Mouse (Mus musculus) splenic B cell, adult 2 months (primary cell): Measurements from ENCODE around the gene 4931406P16Rik.

Experiments
- DNase-seq: peaks from one replicate; pipeline ENCODE4 v3.0.0-alpha.2; 2011; ENCODE audit warnings: low read depth, low spot score
- H3K27me3 ChIP-seq: 2 replicates; pipeline ENCODE4 v1.6.1; 2012; ENCODE audit warnings: mild to moderate bottlenecking, low read length, moderate library complexity, mixed read lengths; ENCODE audit not compliant: control insufficient read depth, poor library complexity, insufficient read depth, severe bottlenecking
- H3K36me3 ChIP-seq: 2 replicates; pipeline ENCODE4 v1.6.1; 2012; ENCODE audit warnings: mild to moderate bottlenecking, low read length, moderate library complexity, mixed read lengths; ENCODE audit not compliant: control insufficient read depth, poor library complexity, insufficient read depth, severe bottlenecking

The 4931406P16Rik gene

DNA sequence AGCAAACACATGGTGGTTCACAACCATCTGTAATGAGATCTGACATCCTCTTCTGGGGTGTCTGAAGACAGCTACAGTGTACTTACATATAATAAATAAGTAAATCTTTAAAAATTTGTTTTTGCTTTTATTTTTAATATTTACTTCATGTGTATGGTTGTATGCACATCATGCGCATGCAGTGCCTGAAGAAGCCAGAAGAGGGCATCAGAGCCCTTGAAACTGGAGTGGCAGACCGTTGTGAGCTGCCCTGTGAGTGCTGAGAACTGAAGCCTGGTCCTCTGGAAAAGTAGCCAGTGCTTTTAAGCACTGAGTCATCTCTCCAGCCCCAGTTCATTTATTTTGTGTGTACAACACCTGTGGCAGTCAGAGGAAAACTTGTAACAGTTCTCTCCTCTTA, 10.7 kb upstream of the 4931406P16Rik start:
- DNase-seq, result no peak
- Histone ChIP-seq H3K27me3 (no peaks in the 10 kb centered on the region), H3K36me3 (no peaks in the 10 kb centered on the region)

GRCm38 (mm10) chr7:34323351-34323750, 10.0 kb upstream of the 4931406P16Rik start:
- DNase-seq, result no peak
- Histone ChIP-seq H3K36me3 (no peaks in the 10 kb centered on the region), H3K27me3 (no peaks in the 10 kb centered on the region)

GRCm38 (mm10) chr7:34321958-34322357, 8.6 kb upstream of the 4931406P16Rik start:
- Histone ChIP-seq H3K27me3 (no peaks in the 10 kb centered on the region), H3K36me3 (no peaks in the 10 kb centered on the region)
- no peak for DNase-seq

- DNase-seq, result no peak
- no peaks in the 10 kb centered on the region for H3K36me3 ChIP-seq
- no peaks in the 10 kb centered on the region for H3K27me3 ChIP-seq
Observed at GRCm38 (mm10) chr7:34321119-34321518, 7.8 kb upstream of the 4931406P16Rik start.

DNA sequence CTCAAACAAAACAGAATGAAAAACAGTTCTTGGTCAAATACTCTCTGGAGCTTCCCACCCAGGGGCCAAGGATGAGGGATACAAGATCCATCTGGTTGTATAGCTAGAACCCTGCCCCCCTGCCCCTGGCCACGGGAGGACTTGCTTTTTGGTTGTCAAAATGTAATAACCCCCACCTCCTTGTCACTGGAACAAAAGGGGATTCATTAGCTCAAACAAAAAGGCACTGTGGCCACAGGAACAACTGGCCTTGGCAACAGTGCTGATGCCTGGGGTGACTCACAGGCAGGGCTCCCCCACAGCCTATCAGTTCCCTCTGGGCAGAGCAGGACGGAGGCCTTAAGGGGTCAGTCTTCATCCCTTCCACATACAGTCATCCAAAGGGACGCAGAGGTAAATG, 6.6 kb upstream of the 4931406P16Rik start:
- no peak for DNase-seq
- Histone ChIP-seq H3K27me3 (no peaks in the 10 kb centered on the region), H3K36me3 (no peaks in the 10 kb centered on the region)

- no peaks in the 10 kb centered on the region for H3K27me3 ChIP-seq
- no peaks in the 10 kb centered on the region for H3K36me3 ChIP-seq
- no peak for DNase-seq
Observed at GRCm38 (mm10) chr7:34319123-34319522, 5.8 kb upstream of the 4931406P16Rik start.

DNA sequence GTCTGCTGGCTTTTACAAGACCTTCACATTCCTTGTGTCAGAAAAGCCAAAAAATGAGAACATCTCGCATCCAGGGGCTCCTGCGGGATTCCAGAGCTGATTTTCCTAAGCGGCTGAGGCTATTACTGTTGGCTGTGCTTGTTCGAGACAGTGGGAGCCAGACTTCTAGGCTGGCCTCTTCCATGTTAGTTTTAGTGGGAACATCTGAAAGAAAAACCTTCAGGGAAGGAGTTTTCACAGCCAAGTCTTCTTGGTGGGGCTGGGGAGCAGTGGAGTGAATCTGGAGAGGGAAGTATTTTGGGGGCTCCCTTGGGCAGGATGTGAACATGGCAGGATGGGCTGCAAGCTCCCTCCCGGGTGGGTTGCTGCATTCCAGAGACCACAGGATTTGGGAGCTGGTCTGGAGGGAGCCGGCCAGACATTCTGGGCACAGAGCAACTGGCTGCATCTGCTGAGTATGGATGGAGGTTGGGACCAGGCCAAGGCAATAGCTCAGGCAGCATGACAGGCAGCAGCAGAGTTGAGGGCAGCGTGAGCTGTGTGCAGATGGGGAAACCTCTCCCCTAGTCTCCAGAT, 4.6 kb upstream of the 4931406P16Rik start:
- no peak for DNase-seq
- Histone ChIP-seq H3K36me3 (no peaks in the 10 kb centered on the region), H3K27me3 (no peaks in the 10 kb centered on the region)

- Histone ChIP-seq H3K27me3 (no peaks in the 10 kb centered on the region), H3K36me3 (no peaks in the 10 kb centered on the region)
- DNase-seq, result no peak
Observed at GRCm38 (mm10) chr7:34312786-34313442, 437 bp downstream of the 4931406P16Rik start.

GRCm38 (mm10) chr7:34309186-34309764, 4.1 kb downstream of the 4931406P16Rik start:
- Histone ChIP-seq H3K27me3 (no peaks in the 10 kb centered on the region), H3K36me3 (no peaks in the 10 kb centered on the region)
- no peak for DNase-seq

DNA sequence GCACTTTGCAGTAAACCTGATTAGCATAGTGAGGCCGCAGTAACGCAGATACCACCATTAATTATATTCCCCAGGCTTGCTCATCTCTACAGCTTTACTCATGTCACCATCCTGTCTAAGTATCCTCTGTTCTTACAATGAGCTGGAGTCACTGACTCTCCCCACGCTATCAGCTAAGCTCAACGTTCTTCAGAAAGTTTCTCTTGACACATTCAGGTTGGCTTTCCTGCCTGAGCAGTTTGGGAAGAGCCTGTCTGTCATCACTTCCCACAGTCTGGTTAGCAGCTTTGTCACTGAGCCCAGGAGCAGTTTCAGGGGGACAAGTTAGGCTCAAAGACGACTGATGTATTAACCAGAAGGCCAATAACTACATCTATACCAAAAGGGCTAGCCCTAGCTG, 4.8 kb downstream of the 4931406P16Rik start:
- no peaks in the 10 kb centered on the region for H3K27me3 ChIP-seq
- no peaks in the 10 kb centered on the region for H3K36me3 ChIP-seq
- DNase-seq, result no peak

DNA sequence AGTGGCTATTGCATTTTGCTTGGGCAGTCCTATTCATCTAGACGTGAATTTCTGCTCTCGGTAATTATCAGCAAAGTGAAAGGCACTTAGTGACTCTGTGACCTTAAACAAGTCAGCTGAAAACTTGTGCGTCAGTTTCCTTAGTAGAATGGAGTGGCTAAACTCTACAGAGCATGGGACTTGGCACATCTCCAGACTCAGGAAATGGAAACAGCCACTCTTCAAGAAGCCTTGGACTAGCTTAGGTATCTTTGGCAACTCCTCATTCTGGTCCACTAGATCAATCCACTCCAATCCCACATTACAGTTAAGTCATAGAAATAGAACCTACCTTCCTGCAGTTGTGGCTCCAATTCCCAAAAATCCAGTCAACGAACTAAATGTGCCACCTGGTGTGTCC, 7.9 kb downstream of the 4931406P16Rik start:
- no peak for DNase-seq
- Histone ChIP-seq H3K36me3 (no peaks in the 10 kb centered on the region), H3K27me3 (no peaks in the 10 kb centered on the region)

- no peaks in the 10 kb centered on the region for H3K36me3 ChIP-seq
- no peak for DNase-seq
- no peaks in the 10 kb centered on the region for H3K27me3 ChIP-seq
Observed at GRCm38 (mm10) chr7:34302651-34303050, 10.7 kb downstream of the 4931406P16Rik start.

DNA sequence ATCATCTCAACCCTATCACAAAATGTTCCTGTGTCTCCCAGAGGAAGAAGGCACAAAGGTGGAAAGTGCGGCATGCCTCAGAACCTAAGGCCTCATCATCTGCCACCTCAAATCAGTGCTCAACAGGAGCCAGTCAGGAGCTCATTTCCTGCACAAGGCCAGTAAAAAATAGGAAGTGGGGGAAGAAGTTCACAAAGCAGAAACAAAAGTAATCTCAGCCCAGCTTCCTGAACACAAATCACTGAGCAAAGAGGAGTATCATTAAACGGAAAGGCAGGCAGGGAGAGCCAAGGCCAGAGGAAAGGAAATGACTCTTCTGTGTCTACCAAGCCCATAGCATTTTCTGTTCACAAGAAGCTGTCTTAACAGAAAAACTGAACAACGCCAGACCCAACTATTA, 11.4 kb downstream of the 4931406P16Rik start:
- DNase-seq, result peak; percentile 37
- no peaks in the 10 kb centered on the region for H3K27me3 ChIP-seq
- no peaks in the 10 kb centered on the region for H3K36me3 ChIP-seq

DNA sequence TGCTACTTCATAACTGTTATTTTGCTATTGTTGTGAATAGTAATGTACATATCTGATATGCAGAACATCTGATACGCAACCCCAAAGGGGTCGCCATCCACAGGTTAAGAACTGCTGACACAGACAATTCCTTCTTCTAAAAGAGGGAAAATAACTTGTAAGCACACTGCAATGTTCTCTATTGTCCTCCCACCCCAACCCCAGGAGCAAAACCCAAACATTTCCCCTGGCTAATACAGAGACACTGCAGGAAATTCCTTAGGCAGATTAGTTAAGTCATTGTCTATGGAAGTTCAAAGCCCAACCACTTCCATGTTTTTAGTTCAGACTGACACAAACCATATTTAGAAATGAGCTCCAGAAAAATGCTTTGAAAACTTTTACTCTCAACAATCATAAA, 14.5 kb downstream of the 4931406P16Rik start:
- no peak for DNase-seq
- no peaks in the 10 kb centered on the region for H3K27me3 ChIP-seq
- H3K36me3 ChIP-seq, result no peaks in the 10 kb centered on the region

- no peaks in the 10 kb centered on the region for H3K36me3 ChIP-seq
- H3K27me3 ChIP-seq, result no peaks in the 10 kb centered on the region
- no peak for DNase-seq
Observed at GRCm38 (mm10) chr7:34296124-34296523, 17.2 kb downstream of the 4931406P16Rik start.
